Mouse (Mus musculus): ENCODE measurements around the gene Nt5dc2.

Gene Nt5dc2

GRCm38 (mm10) chr14:31134015-31135000 is 3.5 kb downstream of the Nt5dc2 start:
- peak; percentile 20 for DNase-seq (ENCODE audit: low read depth)

GRCm38 (mm10) chr14:31135495-31136410 is 4.9 kb downstream of the Nt5dc2 start:
- no peak for DNase-seq (ENCODE audit: low read depth)

- no peak for DNase-seq (ENCODE audit: low read depth)
Observed at GRCm38 (mm10) chr14:31136411-31137280, 5.8 kb downstream of the Nt5dc2 start.

- DNase-seq (ENCODE audit: low read depth) = no peak
Observed at GRCm38 (mm10) chr14:31137281-31137595, 6.4 kb downstream of the Nt5dc2 start.

GRCm38 (mm10) chr14:31137791-31138190 is 6.9 kb downstream of the Nt5dc2 start:
- no peak for DNase-seq (ENCODE audit: low read depth)

- DNase-seq (ENCODE audit: low read depth) = no peak
Observed at GRCm38 (mm10) chr14:31138219-31138896, 7.5 kb downstream of the Nt5dc2 start.

- DNase-seq (ENCODE audit: low read depth) = no peak
Observed at GRCm38 (mm10) chr14:31138897-31139429, 8.1 kb downstream of the Nt5dc2 start.

- DNase-seq (ENCODE audit: low read depth) = no peak
Observed at GRCm38 (mm10) chr14:31139666-31140065, 8.8 kb downstream of the Nt5dc2 start.

- DNase-seq (ENCODE audit: low read depth) = no peak
Observed at GRCm38 (mm10) chr14:31140141-31140540, 9.3 kb downstream of the Nt5dc2 start.

- DNase-seq (ENCODE audit: low read depth) = no peak
Observed at GRCm38 (mm10) chr14:31141011-31141410, 10.2 kb downstream of the Nt5dc2 start.

- DNase-seq (ENCODE audit: low read depth) = no peak
Observed at GRCm38 (mm10) chr14:31145694-31146093, 14.8 kb downstream of the Nt5dc2 start.

- DNase-seq (ENCODE audit: low read depth) = no peak
Observed at GRCm38 (mm10) chr14:31160196-31161150, 29.6 kb downstream of the Nt5dc2 start.

GRCm38 (mm10) chr14:31161191-31161590 is 30.3 kb downstream of the Nt5dc2 start:
- no peak for DNase-seq (ENCODE audit: low read depth)

GRCm38 (mm10) chr14:31161638-31162037 is 30.8 kb downstream of the Nt5dc2 start:
- DNase-seq (ENCODE audit: low read depth) = no peak

GRCm38 (mm10) chr14:31164067-31164466 is 33.2 kb downstream of the Nt5dc2 start:
- DNase-seq (ENCODE audit: low read depth) = no peak

GRCm38 (mm10) chr14:31165010-31165409 is 34.2 kb downstream of the Nt5dc2 start:
- DNase-seq (ENCODE audit: low read depth) = no peak

GRCm38 (mm10) chr14:31165458-31165857 is 34.6 kb downstream of the Nt5dc2 start:
- DNase-seq (ENCODE audit: low read depth) = no peak

- DNase-seq (ENCODE audit: low read depth) = peak; percentile 8
Observed at GRCm38 (mm10) chr14:31165991-31166630, 35.3 kb downstream of the Nt5dc2 start.

- no peak for DNase-seq (ENCODE audit: low read depth)
Observed at GRCm38 (mm10) chr14:31166827-31167226, 36.0 kb downstream of the Nt5dc2 start.

Data from fibroblast of lung, adult 2 months (primary cell).